Mouse (Mus musculus): ENCODE data around the gene Serpinb2. TPM values are rescaled to one million over a fixed set of nuclear protein-coding genes. Genes with fewer than 3 reads are reported as not detected.

Serpinb2 gene
- polyA plus RNA-seq, 1 experiment: 0.64 TPM

DNA sequence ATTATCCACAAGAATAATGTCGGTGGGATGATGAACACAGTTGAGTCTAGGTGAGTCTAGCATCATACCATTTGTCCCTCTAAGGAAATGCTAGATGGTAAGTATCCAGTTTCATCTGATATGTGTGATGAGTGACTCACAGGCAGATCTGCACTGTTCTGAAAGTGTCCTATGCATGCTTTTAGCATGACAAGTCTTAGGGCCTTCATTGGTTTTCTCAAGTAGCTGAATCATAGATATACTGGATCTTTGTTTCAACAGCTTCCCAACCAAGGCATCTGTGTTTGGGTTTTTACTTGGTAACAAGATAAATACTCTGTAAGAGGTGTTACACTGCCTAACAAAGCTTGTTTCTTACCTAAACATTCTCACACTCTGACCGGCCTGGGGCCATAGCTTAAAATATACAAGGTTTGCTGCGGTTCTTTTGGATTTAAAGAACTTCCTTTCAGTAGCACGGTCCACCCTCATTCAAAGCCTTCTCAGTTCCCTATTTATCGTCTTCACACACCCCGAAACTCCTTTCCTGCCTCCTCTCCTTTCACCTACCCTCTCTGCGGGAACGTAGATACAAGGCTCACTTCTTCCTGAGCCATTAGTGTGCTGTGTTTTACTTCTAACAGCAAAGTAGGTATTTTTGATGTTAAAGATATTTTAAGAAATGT lies 5.2 kb upstream of the Serpinb2 start:
- Histone ChIP-seq H3K27me3 (ENCODE audit: control insufficient read depth, insufficient read depth, low read length) (no peaks in the 10 kb centered on the region), H3K4me3 (ENCODE audit: extremely low read depth, insufficient read depth, insufficient read length) (no peak overlapping the region), H3K4me1 (ENCODE audit: control insufficient read depth, insufficient read depth, insufficient read length) (no peaks in the 10 kb centered on the region), H3K36me3 (ENCODE audit: control insufficient read depth, insufficient read depth, low read length) (no peaks in the 10 kb centered on the region), H3K27ac (ENCODE audit: insufficient read depth, low read length) (no peak overlapping the region; the same call in 1 of the 2 replicates)
- TF ChIP-seq CTCF (IDR thresholded peaks at IDR 0.05; ENCODE audit: extremely low read depth, insufficient read depth, insufficient read length, insufficient replicate concordance) (no peak), POLR2A (IDR thresholded peaks at IDR 0.05; ENCODE audit: low read depth, low read length) (no peak)
- WGBS: 25% methylated on average over 8 of the region's 8 CpGs
- no peak for DNase-seq (ENCODE audit: low read depth in 1 of 2, low spot score in 2 of 2)

- H3K27ac ChIP-seq (ENCODE audit: insufficient read depth, low read length): no peak overlapping the region
These were observed 1.2 kb downstream of the Serpinb2 start for GRCm38 (mm10) chr1:107512194-107513138.

DNA sequence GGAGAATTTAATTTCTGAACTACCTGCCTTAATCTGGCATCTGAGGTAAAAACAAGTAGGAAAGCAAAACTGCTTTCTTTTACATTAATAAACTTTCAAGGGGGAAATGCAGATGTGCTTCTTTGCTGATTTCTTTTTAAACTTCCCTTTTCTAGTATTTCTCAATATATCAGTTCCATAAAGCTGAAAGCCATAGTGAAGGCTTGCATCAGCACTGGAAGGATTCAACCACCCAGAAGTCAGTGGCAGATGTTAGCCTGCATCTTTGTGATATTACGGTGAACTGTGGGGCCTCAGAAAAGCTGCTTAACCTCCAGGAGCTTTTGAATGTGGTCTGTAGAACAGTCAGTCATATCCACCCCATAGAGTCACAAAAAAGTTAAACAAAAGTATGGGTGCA lies 2.3 kb downstream of the Serpinb2 start:
- 57% methylated on average over 1 of the region's 1 CpGs for WGBS
- Histone ChIP-seq H3K4me3 (ENCODE audit: extremely low read depth, insufficient read depth, insufficient read length) (no peak overlapping the region), H3K27ac (ENCODE audit: insufficient read depth, low read length) (no peak overlapping the region), H3K4me1 (ENCODE audit: control insufficient read depth, insufficient read depth, insufficient read length) (no peaks in the 10 kb centered on the region), H3K36me3 (ENCODE audit: control insufficient read depth, insufficient read depth, low read length) (no peaks in the 10 kb centered on the region), H3K27me3 (ENCODE audit: control insufficient read depth, insufficient read depth, low read length) (no peaks in the 10 kb centered on the region)
- no peak for DNase-seq (ENCODE audit: low read depth in 1 of 2, low spot score in 2 of 2)
- TF ChIP-seq CTCF (IDR thresholded peaks at IDR 0.05; ENCODE audit: extremely low read depth, insufficient read depth, insufficient read length, insufficient replicate concordance): no peak
- no peak for TF ChIP-seq POLR2A (IDR thresholded peaks at IDR 0.05; ENCODE audit: low read depth, low read length)

More at GRCm38 (mm10) chr1:107512194-107513138, 1.2 kb downstream of the Serpinb2 start:
- H3K36me3 ChIP-seq (ENCODE audit: control insufficient read depth, insufficient read depth, low read length): no peaks in the 10 kb centered on the region
- H3K4me3 ChIP-seq (ENCODE audit: extremely low read depth, insufficient read depth, insufficient read length): no peak overlapping the region
- no peaks in the 10 kb centered on the region for H3K27me3 ChIP-seq (ENCODE audit: control insufficient read depth, insufficient read depth, low read length)
- no peaks in the 10 kb centered on the region for H3K4me1 ChIP-seq (ENCODE audit: control insufficient read depth, insufficient read depth, insufficient read length)
- 87% methylated on average over 2 of the region's 2 CpGs for WGBS
- TF ChIP-seq CTCF (IDR thresholded peaks at IDR 0.05; ENCODE audit: extremely low read depth, insufficient read depth, insufficient read length, insufficient replicate concordance) (no peak), POLR2A (IDR thresholded peaks at IDR 0.05; ENCODE audit: low read depth, low read length) (no peak)
- DNase-seq (ENCODE audit: low read depth in 1 of 2, low spot score in 2 of 2): no peak

DNA sequence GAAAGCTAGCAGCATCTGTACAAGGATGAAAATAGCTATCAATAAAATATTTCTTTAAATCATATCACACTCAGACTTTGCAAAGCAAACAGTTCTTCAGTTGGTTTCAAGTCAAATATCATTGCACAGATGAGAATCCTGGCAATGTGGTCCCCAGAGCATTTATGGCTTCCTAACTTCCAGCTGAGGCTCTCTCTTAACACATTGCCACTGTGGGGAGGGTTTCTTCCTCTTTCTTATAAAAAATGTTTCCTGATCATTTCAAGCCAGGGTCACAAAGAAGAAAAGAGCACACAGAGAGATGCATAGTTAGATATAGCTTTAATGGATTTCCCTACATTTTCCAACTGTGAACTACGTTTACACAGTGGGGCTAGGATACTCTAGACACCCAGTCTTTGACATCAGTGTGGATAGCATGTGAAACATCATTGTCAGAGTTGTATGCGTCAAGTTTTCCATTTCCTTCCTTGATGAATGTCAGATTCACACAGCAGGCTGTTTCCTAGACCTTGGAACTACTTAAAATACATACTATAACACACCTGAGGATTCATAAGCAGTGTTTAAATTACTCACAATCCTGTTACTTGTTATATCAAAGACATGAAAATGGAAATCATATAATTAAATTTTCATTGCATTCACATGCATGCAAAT lies 4.7 kb downstream of the Serpinb2 start:
- no peaks in the 10 kb centered on the region for H3K4me1 ChIP-seq (ENCODE audit: control insufficient read depth, insufficient read depth, insufficient read length)
- TF ChIP-seq CTCF (IDR thresholded peaks at IDR 0.05; ENCODE audit: extremely low read depth, insufficient read depth, insufficient read length, insufficient replicate concordance): no peak
- TF ChIP-seq POLR2A (IDR thresholded peaks at IDR 0.05; ENCODE audit: low read depth, low read length): no peak
- H3K27me3 ChIP-seq (ENCODE audit: control insufficient read depth, insufficient read depth, low read length): no peaks in the 10 kb centered on the region
- H3K4me3 ChIP-seq (ENCODE audit: extremely low read depth, insufficient read depth, insufficient read length): no peak overlapping the region
- DNase-seq (ENCODE audit: low read depth in 1 of 2, low spot score in 2 of 2): no peak
- 32% methylated on average over 2 of the region's 2 CpGs for WGBS
- H3K36me3 ChIP-seq (ENCODE audit: control insufficient read depth, insufficient read depth, low read length): no peaks in the 10 kb centered on the region
- no peak overlapping the region for H3K27ac ChIP-seq (ENCODE audit: insufficient read depth, low read length)

- no peak for TF ChIP-seq CTCF (IDR thresholded peaks at IDR 0.05; ENCODE audit: extremely low read depth, insufficient read depth, insufficient read length, insufficient replicate concordance)
- H3K27ac ChIP-seq (ENCODE audit: insufficient read depth, low read length): no peak overlapping the region
- 12% methylated on average over 4 of the region's 4 CpGs for WGBS
- H3K4me3 ChIP-seq (ENCODE audit: extremely low read depth, insufficient read depth, insufficient read length): no peak overlapping the region
- no peaks in the 10 kb centered on the region for H3K4me1 ChIP-seq (ENCODE audit: control insufficient read depth, insufficient read depth, insufficient read length)
- no peak for DNase-seq (ENCODE audit: low read depth in 1 of 2, low spot score in 2 of 2)
- no peaks in the 10 kb centered on the region for H3K36me3 ChIP-seq (ENCODE audit: control insufficient read depth, insufficient read depth, low read length)
- H3K27me3 ChIP-seq (ENCODE audit: control insufficient read depth, insufficient read depth, low read length): no peaks in the 10 kb centered on the region
These were observed 14.4 kb downstream of the Serpinb2 start for GRCm38 (mm10) chr1:107525592-107525991.

DNA sequence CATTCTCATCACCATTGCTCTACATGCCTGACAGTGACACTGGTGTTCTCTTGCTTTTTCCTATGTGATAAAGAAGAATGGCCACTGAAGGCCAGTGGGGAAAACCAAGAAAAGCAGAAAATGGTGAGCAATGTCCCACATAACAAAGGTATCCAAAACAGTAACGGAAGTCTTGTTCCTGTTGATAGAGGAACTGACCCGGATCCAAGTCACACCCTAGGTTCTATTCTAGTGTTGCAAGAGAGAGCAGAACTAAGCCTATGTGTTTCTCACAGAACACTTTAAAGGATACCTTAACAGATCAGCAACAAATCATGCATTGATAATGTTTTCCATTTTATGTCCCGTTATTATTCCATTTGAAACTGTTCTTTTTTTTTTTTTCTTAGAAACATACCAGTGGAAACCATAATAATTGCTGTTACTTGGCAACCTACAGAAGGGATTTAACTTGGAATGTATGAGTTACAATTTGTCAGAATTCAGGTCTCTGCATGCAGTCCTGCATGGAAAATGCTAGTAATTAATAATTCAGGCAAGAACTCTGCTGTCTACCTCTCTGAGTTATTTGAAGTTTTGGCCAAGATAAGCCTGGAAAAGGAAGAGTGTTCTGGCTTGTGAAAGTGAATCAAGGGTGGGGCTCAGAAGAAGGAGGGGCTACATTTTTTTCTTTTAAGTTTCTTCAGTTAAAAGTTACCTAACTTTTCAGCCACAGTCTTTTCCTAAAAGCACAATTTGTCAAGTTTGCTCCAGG lies 17.3 kb downstream of the Serpinb2 start:
- no peaks in the 10 kb centered on the region for H3K27me3 ChIP-seq (ENCODE audit: control insufficient read depth, insufficient read depth, low read length)
- no peaks in the 10 kb centered on the region for H3K36me3 ChIP-seq (ENCODE audit: control insufficient read depth, insufficient read depth, low read length)
- no peak for DNase-seq (ENCODE audit: low read depth in 1 of 2, low spot score in 2 of 2)
- no peaks in the 10 kb centered on the region for H3K4me1 ChIP-seq (ENCODE audit: control insufficient read depth, insufficient read depth, insufficient read length)
- no peak overlapping the region for H3K27ac ChIP-seq (ENCODE audit: insufficient read depth, low read length)
- 52% methylated on average over 3 of the region's 3 CpGs for WGBS
- TF ChIP-seq CTCF (IDR thresholded peaks at IDR 0.05; ENCODE audit: extremely low read depth, insufficient read depth, insufficient read length, insufficient replicate concordance) (no peak), POLR2A (IDR thresholded peaks at IDR 0.05; ENCODE audit: low read depth, low read length) (no peak)
- H3K4me3 ChIP-seq (ENCODE audit: extremely low read depth, insufficient read depth, insufficient read length): no peak overlapping the region
